Mouse (Mus musculus) Muller cell, postnatal 12 days (primary cell): ENCODE data around the gene Prop1.

Source experiments
- DNase-seq: peaks from one replicate; pipeline ENCODE4 v3.0.0-alpha.2; 2015; ENCODE audit errors: inconsistent ontology term

Gene Prop1

DNA sequence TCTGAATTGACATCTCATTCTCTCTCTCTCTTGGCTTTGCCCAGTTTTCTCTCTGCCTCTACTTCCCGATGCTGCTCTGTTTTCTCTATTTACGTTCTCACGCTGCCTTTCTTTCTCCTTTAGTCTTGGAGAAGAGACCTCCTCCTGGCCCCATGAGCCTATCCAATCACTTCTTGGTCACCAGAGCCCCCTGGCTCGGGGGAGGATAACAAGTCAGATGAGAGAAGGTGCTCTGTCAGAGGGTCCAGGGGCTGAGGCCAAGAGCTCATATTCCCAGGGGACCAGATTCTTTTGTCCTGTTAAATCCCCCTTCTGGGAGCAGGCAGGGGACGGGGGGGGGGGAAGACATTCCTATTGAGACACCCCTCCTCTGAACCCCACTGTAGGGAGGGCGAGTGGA, at the start of gene Prop1:
TSS of gene Prop1 (minus strand) at position 101 of the 400 bp plus-strand sequence.
- no peak for DNase-seq

GRCm38 (mm10) chr11:51003296-51003695, 49.7 kb upstream of the Prop1 start, which contains the start of gene Olfr51:
Gene Olfr51 (plus strand): TSS chr11:51003596.
- DNase-seq, result no peak

DNA sequence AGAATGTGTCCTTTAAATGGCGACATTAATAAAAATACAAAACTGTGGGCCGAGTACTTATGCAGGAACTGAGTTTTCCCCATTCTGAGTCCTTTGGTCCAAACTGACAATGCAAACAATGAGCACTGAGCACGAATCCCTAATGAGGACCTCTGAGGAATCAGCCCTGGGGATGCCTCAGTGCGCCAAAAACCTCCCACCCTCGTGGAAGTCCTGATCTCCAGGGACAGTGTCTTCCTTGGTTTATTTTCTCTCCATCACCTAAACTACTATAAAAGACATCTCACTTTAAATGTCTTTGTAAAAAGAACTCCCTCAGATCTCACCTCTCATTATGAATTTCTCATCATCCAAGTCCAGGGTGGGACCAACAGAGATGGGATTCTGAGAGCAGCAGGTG, 28.1 kb upstream of the Prop1 start, which contains the start of gene Olfr1377:
TSS of gene Olfr1377 (plus strand) at position 301 of the 400 bp plus-strand sequence.
- no peak for DNase-seq

GRCm38 (mm10) chr11:50977216-50977615, 23.7 kb upstream of the Prop1 start:
- no peak for DNase-seq

GRCm38 (mm10) chr11:50966230-50966629, 12.7 kb upstream of the Prop1 start, which contains the start of gene Olfr1378:
Gene Olfr1378 (plus strand): TSS chr11:50966530.
- no peak for DNase-seq

GRCm38 (mm10) chr11:50964886-50965285, 11.3 kb upstream of the Prop1 start:
- no peak for DNase-seq

DNA sequence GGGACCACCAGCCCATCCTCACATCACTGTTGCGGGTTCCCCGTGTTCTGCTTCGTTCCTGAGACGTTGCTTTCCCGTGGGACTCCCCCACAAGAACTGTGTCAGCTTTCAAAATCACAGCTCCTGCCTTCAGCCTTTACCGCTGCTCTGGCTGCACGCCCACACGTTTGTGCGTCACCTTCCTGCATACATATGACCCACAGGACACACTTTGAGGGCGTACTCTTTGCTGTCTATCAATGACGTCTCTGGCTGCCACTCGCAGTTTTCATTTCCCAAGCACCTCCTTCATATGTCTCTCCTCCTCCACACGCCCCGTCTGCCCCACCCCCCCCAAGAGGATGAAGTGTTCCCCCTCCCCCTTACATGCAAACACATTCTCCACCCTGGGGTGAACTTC, 1.3 kb downstream of the Prop1 start:
- no peak for DNase-seq

GRCm38 (mm10) chr11:50943506-50943905, 10.1 kb downstream of the Prop1 start, which contains the start of gene 4933414I15Rik:
Gene 4933414I15Rik (minus strand): TSS chr11:50943765.
- no peak for DNase-seq

GRCm38 (mm10) chr11:50942386-50942785, 11.2 kb downstream of the Prop1 start:
- no peak for DNase-seq

- peak; percentile 30 for DNase-seq
Observed at GRCm38 (mm10) chr11:50939621-50940366, 13.8 kb downstream of the Prop1 start.

- DNase-seq, result no peak
Observed at GRCm38 (mm10) chr11:50938435-50938834, 15.1 kb downstream of the Prop1 start.

DNA sequence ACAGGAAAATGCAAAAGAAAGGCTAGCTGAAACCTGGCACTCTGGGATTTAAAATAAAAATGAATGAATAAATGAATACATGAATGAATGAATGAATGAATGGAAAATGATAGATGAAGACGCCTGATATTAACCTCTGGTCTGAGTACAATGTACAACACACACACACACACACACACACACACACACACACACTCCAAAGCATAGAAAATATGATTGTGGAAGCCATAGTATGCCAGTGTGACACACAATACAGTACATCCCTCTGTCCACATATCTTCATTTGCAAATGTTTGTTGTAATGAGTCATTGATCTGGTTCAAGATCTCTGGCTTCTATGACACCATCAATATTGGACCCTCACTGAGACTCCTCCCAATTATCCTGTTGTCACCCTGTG, 21.5 kb downstream of the Prop1 start:
- no peak for DNase-seq

DNA sequence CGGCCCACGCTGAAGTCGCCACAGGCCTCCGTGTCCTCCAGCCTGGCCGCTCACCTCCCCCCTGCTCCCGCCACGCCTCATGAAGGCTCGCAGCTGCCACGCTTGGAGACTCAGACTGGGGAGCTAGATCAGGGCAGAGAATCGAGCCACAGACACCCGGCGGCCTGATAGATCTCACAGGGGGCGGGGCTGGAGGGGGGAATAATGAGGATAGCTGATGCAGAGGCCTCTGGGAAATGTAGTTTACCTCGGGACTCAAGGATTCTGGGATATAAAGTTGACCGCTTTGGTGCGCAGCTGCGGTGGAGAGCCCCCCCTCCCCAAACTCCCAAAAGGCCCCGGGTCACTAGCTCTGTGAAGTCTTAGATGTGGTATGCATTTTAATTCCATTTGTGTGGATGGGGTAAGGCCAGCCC, 22.1 kb downstream of the Prop1 start, which contains the start of gene Zfp354b:
TSS of gene Zfp354b (minus strand) at position 183 of the 416 bp plus-strand sequence.
- DNase-seq, result peak; percentile 97

- DNase-seq, result no peak
Observed at GRCm38 (mm10) chr11:50931021-50931420, 22.5 kb downstream of the Prop1 start.

DNA sequence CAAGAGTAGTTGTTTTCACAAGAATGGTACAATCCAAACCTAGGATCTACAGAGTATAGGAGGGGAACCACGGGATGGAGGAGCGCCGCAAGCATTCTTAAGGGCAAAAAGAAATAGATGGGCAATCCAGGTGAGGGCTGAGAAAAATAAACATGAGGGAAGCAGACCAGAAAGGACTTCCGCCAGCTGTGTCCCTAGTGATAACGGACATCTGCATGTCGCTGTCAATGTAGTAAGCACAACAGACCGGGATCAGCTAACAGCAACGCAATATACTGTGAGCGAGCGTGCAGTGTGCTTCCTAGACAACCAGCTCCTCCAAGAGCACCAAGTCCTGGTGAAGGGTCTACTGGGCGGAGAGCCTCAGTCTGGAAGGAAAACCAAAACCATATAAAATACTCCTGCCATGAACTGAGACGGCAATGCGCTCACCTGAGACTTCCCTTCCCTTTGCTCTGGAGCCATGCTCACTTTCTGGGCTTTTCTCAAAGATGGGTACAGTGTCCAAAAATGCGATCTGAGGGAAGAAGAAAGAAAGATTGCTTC, 23.0 kb downstream of the Prop1 start:
- no peak for DNase-seq

DNA sequence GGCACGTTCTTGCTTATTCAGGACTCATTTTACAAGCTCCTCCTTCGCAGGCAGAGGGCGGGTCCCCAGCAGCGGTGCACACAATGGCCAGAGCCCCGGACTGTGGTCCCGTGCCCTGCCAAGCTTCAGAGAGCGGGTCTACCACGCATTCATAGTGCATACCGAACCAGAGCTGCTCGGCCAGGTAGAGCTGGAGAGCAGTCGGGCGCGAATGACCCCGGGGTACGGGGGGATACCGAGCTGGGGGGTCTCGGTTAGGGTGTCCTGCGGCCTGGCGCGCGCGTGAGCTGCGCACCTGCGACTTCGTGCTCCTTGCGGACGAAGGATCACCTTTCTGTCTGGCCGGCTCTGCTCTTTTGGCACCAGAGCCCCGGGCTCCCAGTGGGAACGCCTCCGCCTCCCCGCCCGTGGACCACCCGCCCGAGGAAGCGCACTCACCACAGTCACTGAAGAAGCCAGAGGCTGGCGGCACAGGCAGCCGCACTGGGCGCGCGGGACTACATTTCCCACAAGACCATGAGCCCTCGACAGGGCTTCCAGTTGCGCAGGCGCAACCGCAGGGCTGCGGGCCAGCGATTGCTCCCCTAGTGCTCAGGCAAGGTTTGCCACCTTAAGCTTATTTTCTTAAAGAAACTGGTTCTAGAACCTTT, 37.8 kb downstream of the Prop1 start, which contains the start of gene Zfp2:
TSS of gene Zfp2 (minus strand) at position 495 of the 650 bp plus-strand sequence.
- peak; percentile 90 for DNase-seq

DNA sequence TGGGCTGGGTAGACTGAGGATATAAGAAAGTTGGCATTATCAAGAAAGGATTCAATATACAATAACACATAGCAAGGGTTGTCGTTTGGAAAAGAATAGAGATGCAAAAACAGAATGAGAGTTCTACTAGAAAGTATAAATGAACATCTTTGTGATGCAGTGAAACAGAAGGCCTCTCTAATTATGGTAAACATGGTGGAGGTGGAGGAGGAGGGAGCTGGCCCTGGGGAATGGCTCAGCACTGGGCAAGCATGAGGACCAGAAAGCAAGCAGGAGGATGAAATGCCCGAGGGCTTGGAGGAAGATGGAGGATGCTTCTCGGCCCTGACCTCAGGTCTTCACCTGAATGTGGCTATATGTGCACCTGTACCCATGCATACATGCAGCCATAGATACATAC, 39.1 kb downstream of the Prop1 start:
- DNase-seq, result no peak

- no peak for DNase-seq
Observed at GRCm38 (mm10) chr11:50913301-50913700, 40.3 kb downstream of the Prop1 start.

GRCm38 (mm10) chr11:50908136-50908535, 45.4 kb downstream of the Prop1 start:
- no peak for DNase-seq
